Mouse (Mus musculus): ENCODE measurements at regions not wholly inside any gene's neighbourhood (a gene's known extent, or its start where the extent isn't known, plus 50 kb on each side); places are given as distances from the start of the nearest gene placed in this dataset.

DNA sequence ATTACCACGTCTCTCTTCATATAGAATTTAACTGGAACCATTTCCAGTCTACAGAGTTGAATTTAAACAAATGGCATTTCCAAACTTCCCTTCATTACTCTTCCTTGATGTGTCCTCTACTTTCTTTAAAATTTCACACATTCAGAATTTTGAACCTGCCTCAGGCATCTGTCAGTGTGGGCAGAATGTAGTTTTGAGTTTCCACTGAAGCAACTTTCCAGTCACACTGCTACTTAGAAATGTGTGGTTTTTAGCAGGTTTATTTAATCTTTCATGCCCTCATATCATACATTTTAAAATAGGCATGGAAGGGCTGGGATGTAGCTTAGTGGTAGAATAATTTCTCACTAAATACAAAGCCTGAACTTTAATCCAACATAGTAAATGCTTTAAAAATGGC, 282.9 kb downstream of the Gm21833 start:
- no peak overlapping the region for H3K4me3 ChIP-seq (ENCODE audit: low read depth, low read length)
- DNase-seq (ENCODE audit: low spot score) (no peak), ATAC-seq (ENCODE audit: low read depth) (no peak)
- no peak overlapping the region for H3K4me2 ChIP-seq (ENCODE audit: low read depth, low read length)
- H3K4me1 ChIP-seq (ENCODE audit: control insufficient read depth, insufficient read depth, low read length) = no peaks in the 10 kb centered on the region
- no peak overlapping the region for H3K9ac ChIP-seq (ENCODE audit: low read depth, low read length)
- H3K27me3 ChIP-seq (replicated peaks; ENCODE audit: control insufficient read depth, insufficient read depth, low read length) = no peaks in the 10 kb centered on the region
- no peaks in the 10 kb centered on the region for H3K36me3 ChIP-seq (ENCODE audit: control insufficient read depth, insufficient read depth, low read length)
- H3K9me3 ChIP-seq (ENCODE audit: control insufficient read depth, low read length) = no peaks in the 10 kb centered on the region
- WGBS = 56% methylated on average over 1 of the region's 1 CpGs
- no peak overlapping the region for H3K27ac ChIP-seq (replicated peaks; ENCODE audit: low read depth, low read length)

DNA sequence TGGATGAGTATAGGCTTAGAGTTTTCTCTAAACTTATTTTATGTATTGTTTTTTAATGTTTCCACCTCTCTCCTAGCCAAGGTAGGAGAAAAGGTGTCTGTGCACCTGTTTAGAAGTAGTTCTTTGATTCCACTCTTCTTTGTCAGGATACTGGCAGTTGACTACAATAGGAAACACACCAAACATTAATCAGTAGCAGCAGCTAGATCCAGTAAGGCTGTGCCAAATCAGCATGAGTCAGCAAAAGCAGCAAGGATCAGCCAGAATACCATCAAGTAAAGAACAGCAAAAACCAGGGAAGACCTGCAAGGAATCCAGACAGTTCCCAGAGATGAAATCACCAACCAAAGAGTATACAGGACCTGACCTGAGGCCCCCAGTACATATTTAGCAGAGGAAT, 303.7 kb downstream of the Gm21833 start:
- Histone ChIP-seq H3K4me2 (ENCODE audit: low read depth, low read length) (no peak overlapping the region), H3K4me1 (ENCODE audit: control insufficient read depth, insufficient read depth, low read length) (no peaks in the 10 kb centered on the region), H3K27ac (replicated peaks; ENCODE audit: low read depth, low read length) (no peak overlapping the region), H3K36me3 (ENCODE audit: control insufficient read depth, insufficient read depth, low read length) (no peaks in the 10 kb centered on the region), H3K4me3 (ENCODE audit: low read depth, low read length) (no peak overlapping the region), H3K9ac (ENCODE audit: low read depth, low read length) (no peak overlapping the region), H3K9me3 (ENCODE audit: control insufficient read depth, low read length) (no peaks in the 10 kb centered on the region), H3K27me3 (replicated peaks; ENCODE audit: control insufficient read depth, insufficient read depth, low read length) (no peaks in the 10 kb centered on the region)
- DNase-seq (ENCODE audit: low spot score) = no peak
- ATAC-seq (ENCODE audit: low read depth) = no peak

DNA sequence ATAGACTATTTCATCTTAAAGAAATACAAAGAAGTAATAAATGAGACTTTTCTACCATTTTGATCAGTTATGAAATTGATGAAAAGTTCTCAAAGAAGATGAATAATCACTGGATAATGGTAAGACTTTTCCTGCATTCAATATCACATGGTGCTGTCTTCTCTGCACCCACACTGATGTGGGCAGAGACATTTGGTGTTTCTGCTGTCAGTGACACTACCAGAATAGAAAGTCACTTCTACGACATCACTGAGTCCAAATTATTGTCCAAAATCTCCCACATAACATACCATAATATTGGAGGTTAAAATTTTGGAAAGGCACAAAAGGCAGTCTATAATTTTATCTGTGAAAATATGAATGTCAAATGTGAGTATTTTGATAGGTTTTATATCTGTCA, 344.8 kb downstream of the Gm21833 start:
- H3K27me3 ChIP-seq (replicated peaks; ENCODE audit: control insufficient read depth, insufficient read depth, low read length) = no peaks in the 10 kb centered on the region
- H3K4me1 ChIP-seq (ENCODE audit: control insufficient read depth, insufficient read depth, low read length) = no peaks in the 10 kb centered on the region
- no peak overlapping the region for H3K4me2 ChIP-seq (ENCODE audit: low read depth, low read length)
- no peak overlapping the region for H3K27ac ChIP-seq (replicated peaks; ENCODE audit: low read depth, low read length)
- no peaks in the 10 kb centered on the region for H3K36me3 ChIP-seq (ENCODE audit: control insufficient read depth, insufficient read depth, low read length)
- WGBS = 89% methylated on average over 1 of the region's 1 CpGs
- ATAC-seq (ENCODE audit: low read depth) (no peak), DNase-seq (ENCODE audit: low spot score) (no peak)
- no peak overlapping the region for H3K9ac ChIP-seq (ENCODE audit: low read depth, low read length)
- H3K9me3 ChIP-seq (ENCODE audit: control insufficient read depth, low read length) = no peaks in the 10 kb centered on the region
- H3K4me3 ChIP-seq (ENCODE audit: low read depth, low read length) = no peak overlapping the region

DNA sequence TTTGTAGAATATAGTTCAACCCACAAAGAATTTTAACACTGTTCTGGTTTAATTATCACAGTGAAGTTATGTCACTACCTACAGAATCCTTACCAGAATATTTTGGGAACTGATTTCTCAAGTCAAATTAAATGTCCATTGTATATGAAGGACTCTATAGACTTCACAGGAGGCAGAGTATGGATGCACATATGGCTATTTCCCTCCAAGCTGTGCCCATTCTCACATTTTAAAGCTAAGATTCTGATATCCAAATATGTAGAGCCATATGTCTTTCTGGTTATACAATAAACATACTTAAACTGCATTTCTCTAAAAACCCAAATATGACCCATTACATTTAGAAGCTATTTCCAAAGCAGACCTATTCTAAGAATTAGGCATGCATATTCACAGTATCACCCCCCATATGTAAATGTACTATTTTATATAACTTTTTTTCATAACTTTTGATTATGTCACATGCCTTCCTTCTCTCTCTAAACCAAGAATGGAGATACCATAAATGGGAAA, 365.3 kb downstream of the Gm21833 start:
- Histone ChIP-seq H3K36me3 (ENCODE audit: control insufficient read depth, insufficient read depth, low read length) (no peaks in the 10 kb centered on the region), H3K4me1 (ENCODE audit: control insufficient read depth, insufficient read depth, low read length) (no peaks in the 10 kb centered on the region), H3K27ac (replicated peaks; ENCODE audit: low read depth, low read length) (no peak overlapping the region), H3K27me3 (replicated peaks; ENCODE audit: control insufficient read depth, insufficient read depth, low read length) (no peaks in the 10 kb centered on the region), H3K9ac (ENCODE audit: low read depth, low read length) (no peak overlapping the region), H3K4me3 (ENCODE audit: low read depth, low read length) (no peak overlapping the region), H3K9me3 (ENCODE audit: control insufficient read depth, low read length) (no peaks in the 10 kb centered on the region), H3K4me2 (ENCODE audit: low read depth, low read length) (no peak overlapping the region)
- ATAC-seq (ENCODE audit: low read depth) = no peak
- DNase-seq (ENCODE audit: low spot score) = no peak

DNA sequence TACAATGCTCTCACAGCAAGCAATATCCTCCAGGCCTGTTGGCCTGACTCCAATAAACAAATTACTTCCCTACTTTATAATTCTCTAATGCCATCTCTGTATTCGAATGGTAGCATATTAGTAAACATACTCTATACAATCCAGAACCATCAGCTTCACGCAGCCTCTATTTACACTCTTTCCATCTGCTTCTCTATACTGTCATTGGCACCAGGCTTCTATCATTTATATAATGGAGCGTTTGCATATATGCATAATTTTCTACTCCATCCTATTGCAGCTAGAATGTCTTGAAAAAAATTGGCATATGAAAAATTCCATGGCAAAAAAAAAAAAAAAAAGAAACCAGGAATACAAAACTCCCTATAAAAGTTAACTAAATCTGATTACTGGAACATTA, 369.6 kb downstream of the Gm21833 start:
- WGBS = 76% methylated on average over 3 of the region's 3 CpGs
- H3K36me3 ChIP-seq (ENCODE audit: control insufficient read depth, insufficient read depth, low read length) = no peaks in the 10 kb centered on the region
- H3K4me3 ChIP-seq (ENCODE audit: low read depth, low read length) = no peak overlapping the region
- ATAC-seq (ENCODE audit: low read depth) (no peak), DNase-seq (ENCODE audit: low spot score) (no peak)
- no peaks in the 10 kb centered on the region for H3K4me1 ChIP-seq (ENCODE audit: control insufficient read depth, insufficient read depth, low read length)
- no peak overlapping the region for H3K4me2 ChIP-seq (ENCODE audit: low read depth, low read length)
- no peaks in the 10 kb centered on the region for H3K27me3 ChIP-seq (replicated peaks; ENCODE audit: control insufficient read depth, insufficient read depth, low read length)
- no peak overlapping the region for H3K27ac ChIP-seq (replicated peaks; ENCODE audit: low read depth, low read length)
- no peak overlapping the region for H3K9ac ChIP-seq (ENCODE audit: low read depth, low read length)
- H3K9me3 ChIP-seq (ENCODE audit: control insufficient read depth, low read length) = no peaks in the 10 kb centered on the region

All from embryonic facial prominence, embryonic 14.5 days (tissue).